Mouse (Mus musculus): Measurements from ENCODE around the gene Mfsd7a. TPM values are rescaled to one million over a fixed set of nuclear protein-coding genes. Genes with fewer than 3 reads are reported as not detected.
"Not testable (repeated sequence)": the region's sequence is repeated elsewhere in the genome, so short reads cannot be mapped to it uniquely, and the experiment has no call there.

Gene Mfsd7a
- 0.06 and 0.17 TPM in 2 replicates for polyA plus RNA-seq (2015; fragmentation: Nextera tagmentation; extraction: Ambion mirVana)

DNA sequence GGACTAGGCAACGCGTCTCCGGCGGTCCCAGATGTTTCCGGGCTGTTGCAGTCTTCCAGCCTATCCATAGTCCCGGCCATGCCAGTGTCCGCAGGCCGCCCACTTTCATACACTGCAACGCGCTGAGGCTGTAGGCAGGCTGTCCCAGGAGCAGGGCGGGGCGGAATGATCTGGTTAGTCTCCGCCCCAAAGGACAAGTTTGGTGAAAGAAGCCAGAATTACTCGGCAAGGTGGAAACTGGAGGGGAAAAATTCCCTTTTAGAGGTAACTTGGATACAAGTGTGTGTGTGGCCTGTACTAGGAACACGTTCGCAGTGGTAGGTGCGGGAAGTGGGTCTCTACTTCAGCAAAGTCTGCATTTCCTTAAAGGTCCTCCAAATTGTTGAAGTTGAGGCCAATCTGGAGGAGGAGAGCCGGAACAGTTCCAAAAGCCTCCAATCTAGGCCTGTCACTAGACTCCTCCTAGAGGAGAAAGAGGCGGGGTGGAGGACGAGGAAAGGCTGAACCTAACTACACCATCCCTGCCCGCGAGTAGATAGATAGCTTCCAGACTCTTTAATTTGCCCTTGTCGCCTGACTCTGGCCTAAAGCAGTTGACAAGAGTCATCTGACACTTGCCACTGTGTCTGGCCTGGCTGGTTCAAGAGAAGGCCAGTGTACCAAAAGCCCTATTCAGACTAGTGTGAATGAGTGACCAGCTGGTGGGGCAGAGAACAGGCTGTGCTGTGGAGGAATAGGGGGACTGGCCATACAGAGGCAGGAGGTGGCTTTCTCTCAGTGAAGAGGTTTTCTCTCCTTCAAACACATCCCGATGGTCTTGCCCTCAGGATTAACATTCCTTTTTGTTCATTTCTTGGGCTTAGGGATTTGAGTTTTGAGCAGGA is at the start of gene Mfsd7a:
TSS of gene Mfsd7a (minus strand) at position 107 of the 884 bp plus-strand sequence.
- peak; percentile 41; the same call in 1 of the 2 replicates for ATAC-seq
- WGBS, result 19% methylated on average over 24 of the region's 24 CpGs
- Histone ChIP-seq H3K4me2 (peak within 1 kb of the TSS; percentile 55), H3K27ac (no peak within 1 kb of the TSS), H3K4me3 (peak within 1 kb of the TSS; percentile 23), H3K27me3 (peaks cover 43% of the 10 kb centered on the region), H3K36me3 (ENCODE audit: poor library complexity, severe bottlenecking) (no peaks in the 10 kb centered on the region), H3K9me3 (replicated peaks) (no peaks in the 10 kb centered on the region), H3K9ac (peak within 1 kb of the TSS; percentile 48), H3K4me1 (peaks cover 9% of the 10 kb centered on the region)

- not testable (repeated sequence) for H3K4me2 ChIP-seq; H3K4me3 ChIP-seq; H3K4me1 ChIP-seq; H3K27me3 ChIP-seq; H3K9me3 ChIP-seq (replicated peaks); H3K27ac ChIP-seq; ATAC-seq; H3K9ac ChIP-seq
- H3K36me3 ChIP-seq (ENCODE audit: poor library complexity, severe bottlenecking), result peaks cover 69% of the 10 kb centered on the region
- WGBS, result 93% methylated on average over 5 of the region's 5 CpGs
Measured at GRCm38 (mm10) chr5:108486148-108486547, 37.5 kb upstream of the Mfsd7a start.

- Histone ChIP-seq H3K27ac (no peak overlapping the region), H3K9me3 (replicated peaks) (no peaks in the 10 kb centered on the region), H3K4me1 (no peaks in the 10 kb centered on the region), H3K4me2 (no peak overlapping the region), H3K27me3 (no peaks in the 10 kb centered on the region), H3K4me3 (no peak overlapping the region), H3K36me3 (ENCODE audit: poor library complexity, severe bottlenecking) (peaks cover 61% of the 10 kb centered on the region), H3K9ac (no peak overlapping the region)
- no peak for ATAC-seq
- 96% methylated on average over 2 of the region's 2 CpGs for WGBS
Measured at GRCm38 (mm10) chr5:108485239-108485638, 36.5 kb upstream of the Mfsd7a start.

DNA sequence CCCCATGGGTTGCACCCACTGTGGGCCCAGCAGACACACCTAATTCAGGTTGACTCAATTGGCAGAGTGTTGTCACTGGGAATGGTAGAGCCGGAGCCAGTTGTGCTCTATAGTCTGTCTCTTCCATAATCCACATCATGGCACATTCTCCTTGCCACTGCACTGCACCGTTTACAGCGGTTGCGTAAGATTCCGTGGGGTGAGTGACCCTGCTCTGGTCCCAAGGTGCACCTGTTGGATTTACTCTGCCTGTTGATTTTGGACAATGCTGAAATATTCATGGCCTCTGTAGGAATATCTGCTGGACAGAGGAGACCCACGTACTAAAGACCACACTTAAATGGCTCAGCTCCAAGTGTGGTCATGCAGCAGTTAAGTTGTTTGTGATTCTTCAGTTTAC is 34.3 kb upstream of the Mfsd7a start:
- WGBS, result 94% methylated on average over 6 of the region's 6 CpGs
- peaks cover 55% of the 10 kb centered on the region for H3K36me3 ChIP-seq (ENCODE audit: poor library complexity, severe bottlenecking)
- no peaks in the 10 kb centered on the region for H3K9me3 ChIP-seq (replicated peaks)
- no peak for ATAC-seq
- H3K9ac ChIP-seq, result no peak overlapping the region
- no peak overlapping the region for H3K27ac ChIP-seq
- H3K4me1 ChIP-seq, result no peaks in the 10 kb centered on the region
- H3K4me3 ChIP-seq, result no peak overlapping the region
- no peaks in the 10 kb centered on the region for H3K27me3 ChIP-seq
- H3K4me2 ChIP-seq, result no peak overlapping the region

- no peaks in the 10 kb centered on the region for H3K9me3 ChIP-seq (replicated peaks)
- WGBS, result 89% methylated on average over 3 of the region's 3 CpGs
- H3K4me3 ChIP-seq, result no peak overlapping the region
- H3K4me1 ChIP-seq, result no peaks in the 10 kb centered on the region
- peaks cover 79% of the 10 kb centered on the region for H3K36me3 ChIP-seq (ENCODE audit: poor library complexity, severe bottlenecking)
- H3K9ac ChIP-seq, result no peak overlapping the region
- no peak for ATAC-seq
- no peak overlapping the region for H3K27ac ChIP-seq
- H3K4me2 ChIP-seq, result no peak overlapping the region
- no peaks in the 10 kb centered on the region for H3K27me3 ChIP-seq
Measured at GRCm38 (mm10) chr5:108475977-108476376, 27.3 kb upstream of the Mfsd7a start.

DNA sequence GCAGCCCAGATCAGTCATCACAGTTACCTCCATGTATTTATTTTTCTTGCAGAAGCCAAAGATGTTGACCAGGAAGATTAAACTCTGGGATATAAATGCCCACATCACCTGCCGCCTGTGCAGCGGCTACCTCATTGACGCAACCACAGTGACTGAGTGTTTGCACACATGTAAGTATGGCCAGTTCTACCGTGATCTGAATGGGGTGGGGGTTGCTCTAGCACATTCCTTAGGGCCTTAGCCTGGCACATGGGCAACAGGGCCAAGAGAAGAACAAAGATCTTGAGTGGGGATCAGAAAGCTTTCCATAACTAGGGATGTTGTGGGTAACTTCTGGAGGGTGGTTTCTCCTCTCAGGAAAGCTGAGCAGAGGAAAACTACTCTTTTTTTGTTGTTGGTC is 25.0 kb upstream of the Mfsd7a start:
- Histone ChIP-seq H3K4me2 (no peak overlapping the region), H3K27me3 (no peaks in the 10 kb centered on the region), H3K9me3 (replicated peaks) (no peaks in the 10 kb centered on the region), H3K4me1 (0 out of 2 replicates have a peak, but pooled peaks cover 6% of the 10 kb centered on the region), H3K27ac (no peak overlapping the region), H3K9ac (no peak overlapping the region), H3K36me3 (ENCODE audit: poor library complexity, severe bottlenecking) (peaks cover 71% of the 10 kb centered on the region), H3K4me3 (no peak overlapping the region)
- WGBS, result 93% methylated on average over 4 of the region's 4 CpGs
- ATAC-seq, result no peak

GRCm38 (mm10) chr5:108469617-108470016 is 20.9 kb upstream of the Mfsd7a start:
- H3K4me2 ChIP-seq, result no peak overlapping the region
- peaks cover 38% of the 10 kb centered on the region for H3K36me3 ChIP-seq (ENCODE audit: poor library complexity, severe bottlenecking)
- peaks cover 29% of the 10 kb centered on the region for H3K4me1 ChIP-seq
- 83% methylated on average over 7 of the region's 7 CpGs for WGBS
- H3K4me3 ChIP-seq, result no peak overlapping the region
- H3K9ac ChIP-seq, result no peak overlapping the region
- no peak for ATAC-seq
- H3K27me3 ChIP-seq, result no peaks in the 10 kb centered on the region
- H3K27ac ChIP-seq, result no peak overlapping the region
- no peaks in the 10 kb centered on the region for H3K9me3 ChIP-seq (replicated peaks)

DNA sequence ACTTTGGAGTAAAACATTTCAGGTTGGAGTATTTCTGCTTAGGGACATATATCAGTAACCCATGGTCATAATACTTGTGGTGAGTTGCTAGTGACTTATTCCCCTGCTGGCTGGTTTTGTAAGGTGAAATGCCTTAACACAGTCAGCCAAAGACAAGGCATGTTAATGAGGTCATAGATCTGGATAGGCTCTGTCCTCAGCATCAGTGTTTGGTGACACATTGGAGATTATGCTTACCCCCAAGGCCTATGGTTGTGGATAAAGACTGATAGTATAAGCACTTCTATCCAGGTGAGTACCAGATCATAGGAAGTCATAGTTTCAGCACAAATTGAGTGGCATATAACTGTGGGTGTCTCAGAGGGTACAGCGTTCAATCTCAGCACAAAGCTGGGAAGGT is 18.0 kb upstream of the Mfsd7a start:
- peaks cover 56% of the 10 kb centered on the region for H3K4me1 ChIP-seq
- 94% methylated on average over 1 of the region's 1 CpGs for WGBS

DNA sequence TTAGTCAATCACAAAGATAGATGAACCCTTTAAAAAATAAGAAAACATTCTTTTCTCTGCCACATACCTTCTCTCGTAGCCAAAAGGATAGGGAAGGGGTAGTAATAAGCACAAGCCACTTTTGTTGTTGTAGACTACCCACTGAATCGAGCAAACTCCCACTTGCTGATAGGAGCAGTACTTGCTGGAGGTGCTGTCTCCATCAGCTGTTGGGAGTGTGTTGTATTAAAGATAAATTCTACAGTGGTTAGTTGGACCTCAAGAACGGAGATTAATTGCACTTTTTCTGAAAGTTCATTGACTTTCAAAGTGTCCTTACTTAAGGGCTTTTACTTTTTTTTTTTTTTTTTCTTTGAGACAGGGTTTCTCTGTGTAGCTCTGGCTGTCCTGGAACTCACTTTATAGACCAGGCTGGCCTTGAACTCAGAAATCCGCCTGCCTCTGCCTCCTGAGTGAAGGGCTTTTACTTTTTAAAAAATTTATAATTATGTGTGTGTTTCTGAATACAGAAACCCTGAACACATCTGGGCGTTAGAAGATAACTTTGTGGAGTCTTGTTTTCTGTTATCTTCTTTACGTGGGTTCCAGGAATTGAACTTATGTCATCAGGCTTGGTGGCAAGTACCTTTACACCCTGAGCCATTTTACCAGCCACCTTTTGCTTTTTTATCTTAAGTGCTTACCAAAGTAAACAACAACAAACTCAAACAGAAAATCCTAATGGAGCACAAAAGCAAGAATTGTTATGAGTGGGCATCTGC is 16.6 kb upstream of the Mfsd7a start:
- 87% methylated on average over 6 of the region's 6 CpGs for WGBS
- Histone ChIP-seq H3K4me1 (peaks cover 60% of the 10 kb centered on the region), H3K27me3 (no peaks in the 10 kb centered on the region), H3K4me2 (no peak overlapping the region), H3K36me3 (ENCODE audit: poor library complexity, severe bottlenecking) (peaks cover 6% of the 10 kb centered on the region; the same call in 1 of the 2 replicates), H3K4me3 (no peak overlapping the region), H3K9me3 (replicated peaks) (no peaks in the 10 kb centered on the region), H3K9ac (no peak overlapping the region), H3K27ac (no peak overlapping the region)
- no peak for ATAC-seq

More for the DNA sequence above, 18.0 kb upstream of the Mfsd7a start:
- Histone ChIP-seq H3K4me2 (no peak overlapping the region), H3K27ac (no peak overlapping the region), H3K9me3 (replicated peaks) (no peaks in the 10 kb centered on the region), H3K27me3 (no peaks in the 10 kb centered on the region), H3K4me3 (no peak overlapping the region), H3K9ac (no peak overlapping the region), H3K36me3 (ENCODE audit: poor library complexity, severe bottlenecking) (peaks cover 8% of the 10 kb centered on the region; the same call in 1 of the 2 replicates)
- no peak for ATAC-seq

DNA sequence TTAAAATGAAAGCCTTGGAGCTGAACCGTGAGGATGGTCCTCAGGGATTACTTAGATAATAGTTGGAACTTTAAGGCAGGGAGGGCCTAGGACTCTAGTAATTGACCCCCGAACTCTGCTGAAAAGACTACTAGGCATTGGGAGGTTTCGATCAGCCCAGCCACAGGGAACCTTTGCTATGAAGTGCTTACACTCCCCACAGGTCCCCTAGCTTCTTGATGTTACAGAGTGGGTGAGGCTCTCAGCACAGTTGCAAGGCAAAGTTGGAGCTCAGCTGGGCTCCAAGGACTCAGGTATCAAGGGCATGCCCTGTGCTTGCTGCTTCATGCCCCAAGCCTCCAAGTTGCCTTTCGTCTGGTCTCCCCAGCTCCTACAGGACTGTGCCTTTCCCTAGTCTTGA is 13.8 kb upstream of the Mfsd7a start:
- H3K9ac ChIP-seq, result peak overlapping the region; percentile 99
- H3K9me3 ChIP-seq (replicated peaks), result no peaks in the 10 kb centered on the region
- peak overlapping the region; percentile 97 for H3K4me2 ChIP-seq
- H3K4me3 ChIP-seq, result peak overlapping the region; percentile 92
- H3K36me3 ChIP-seq (ENCODE audit: poor library complexity, severe bottlenecking), result 0 out of 2 replicates have a peak, but pooled peaks cover 6% of the 10 kb centered on the region
- H3K27me3 ChIP-seq, result peaks cover 23% of the 10 kb centered on the region
- 41% methylated on average over 4 of the region's 4 CpGs for WGBS
- H3K4me1 ChIP-seq, result peaks cover 54% of the 10 kb centered on the region
- ATAC-seq, result no peak
- H3K27ac ChIP-seq, result no peak overlapping the region

- Histone ChIP-seq H3K9me3 (replicated peaks) (no peaks in the 10 kb centered on the region), H3K4me2 (peak within 1 kb of the TSS; percentile 97), H3K36me3 (ENCODE audit: poor library complexity, severe bottlenecking) (0 out of 2 replicates have a peak, but pooled peaks cover 2% of the 10 kb centered on the region), H3K4me3 (peak within 1 kb of the TSS; percentile 92), H3K9ac (peak within 1 kb of the TSS; percentile 99), H3K27ac (peak within 1 kb of the TSS; percentile 82), H3K27me3 (peaks cover 23% of the 10 kb centered on the region), H3K4me1 (peaks cover 46% of the 10 kb centered on the region)
- WGBS, result under 1% methylated on average over 38 of the region's 62 CpGs
- peak; percentile 98 for ATAC-seq
Measured at GRCm38 (mm10) chr5:108461082-108462065, 12.7 kb upstream of the Mfsd7a start, which contains the start of gene Pcgf3. Gene Pcgf3 (plus strand): TSS chr5:108461232.

Data from forebrain, embryonic 13.5 days (tissue).